Mouse (Mus musculus) small intestine, adult 2 months (tissue): ENCODE measurements around the gene Kif23.

ENCODE experiments used
- CTCF ChIP-seq: fragments of 200-500 bp; IDR thresholded peaks from 2 replicates; pipeline ENCODE4 v1.5.1; 2012; ENCODE audit warnings: low read depth, mild to moderate bottlenecking, control low read depth, inconsistent platforms, low read length, moderate library complexity, mixed read lengths; ENCODE audit not compliant: insufficient replicate concordance, insufficient read length; ENCODE audit errors: extremely low read depth
- POLR2A ChIP-seq: fragments of 200-500 bp; IDR thresholded peaks from 2 replicates; pipeline ENCODE4 v1.6.1; 2012; ENCODE audit warnings: low read depth, mild to moderate bottlenecking, control low read depth, inconsistent platforms, low read length, moderate library complexity

DNA sequence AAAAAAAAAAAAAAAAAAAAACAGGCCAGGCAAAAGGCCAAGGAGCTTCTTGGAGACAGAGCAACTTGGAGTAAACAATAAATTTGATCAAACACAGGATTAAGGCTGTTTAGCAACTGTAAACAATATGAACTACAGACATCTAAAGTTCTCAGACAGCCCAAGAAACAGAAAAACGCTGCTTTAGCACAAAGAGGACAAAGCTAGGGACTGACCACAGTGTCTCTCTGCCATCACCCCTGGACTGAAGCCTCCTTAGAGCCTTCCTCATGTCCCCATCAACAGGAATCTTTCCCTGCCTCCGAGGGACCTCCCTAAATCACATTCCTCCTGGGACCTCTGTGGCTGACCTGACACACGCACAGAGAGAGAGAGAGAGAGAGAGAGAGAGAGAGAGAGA lies 44.2 kb upstream of the Kif23 start:
- TF ChIP-seq POLR2A (no peak), CTCF (no peak)
